Mouse (Mus musculus): ENCODE data around the gene Lemd1.

The Lemd1 gene

DNA sequence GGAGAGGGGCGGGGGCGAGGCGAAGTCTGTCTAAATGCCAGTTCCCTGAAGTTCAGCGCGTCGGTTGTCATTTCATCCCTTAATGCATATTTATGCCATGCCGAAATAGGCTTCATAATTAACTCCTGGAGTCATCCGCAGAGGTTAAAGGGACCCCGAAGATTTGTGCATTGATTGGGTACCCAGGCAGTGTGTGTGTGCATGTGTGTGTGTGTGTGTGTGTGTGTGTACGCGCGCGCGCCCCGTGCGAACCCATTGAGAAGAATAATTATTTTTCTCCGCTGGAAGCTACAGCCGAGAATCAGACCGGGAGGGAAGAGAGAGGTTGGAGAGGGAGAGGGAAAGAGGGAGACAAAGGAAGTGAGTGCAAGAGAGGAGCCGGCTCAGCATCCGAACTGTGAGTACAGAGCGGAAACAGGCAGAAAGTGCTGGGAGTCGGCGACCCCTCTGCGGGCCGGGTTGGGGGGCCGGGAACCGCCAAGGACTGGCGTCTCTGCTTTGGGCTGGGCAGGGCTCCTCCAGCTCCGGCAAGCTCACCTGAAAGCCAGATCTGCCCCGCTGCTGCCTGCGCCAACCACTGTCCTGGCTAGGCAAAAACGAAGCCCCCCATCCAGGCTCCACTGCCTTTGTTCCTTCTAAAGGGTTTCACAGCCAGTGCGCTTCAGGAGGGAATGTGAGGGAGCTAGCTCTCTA, at the start of gene Lemd1, which contains the start of gene AC124108.1:
Gene Lemd1 (plus strand): TSS at position 339 of the 693 bp plus-strand sequence.
Gene AC124108.1 (plus strand): TSS at position 365 of the 693 bp plus-strand sequence.
- in situ Hi-C loops (cut with MboI, MseI), result no loop called here

GRCm38 (mm10) chr1:132141753-132142152, 49.5 kb upstream of the Lemd1 start:
- in situ Hi-C loops (cut with MboI, MseI), result no loop called here

GRCm38 (mm10) chr1:132143079-132143478, 48.2 kb upstream of the Lemd1 start:
- in situ Hi-C loops (cut with MboI, MseI), result no loop called here

- in situ Hi-C loops (cut with MboI, MseI), result no loop called here
Observed at GRCm38 (mm10) chr1:132143730-132144129, 47.5 kb upstream of the Lemd1 start.

- in situ Hi-C loops (cut with MboI, MseI), result no loop called here
Observed at GRCm38 (mm10) chr1:132144223-132144622, 47.0 kb upstream of the Lemd1 start.

- in situ Hi-C loops (cut with MboI, MseI), result no loop called here
Observed at GRCm38 (mm10) chr1:132144837-132145236, 46.4 kb upstream of the Lemd1 start.

DNA sequence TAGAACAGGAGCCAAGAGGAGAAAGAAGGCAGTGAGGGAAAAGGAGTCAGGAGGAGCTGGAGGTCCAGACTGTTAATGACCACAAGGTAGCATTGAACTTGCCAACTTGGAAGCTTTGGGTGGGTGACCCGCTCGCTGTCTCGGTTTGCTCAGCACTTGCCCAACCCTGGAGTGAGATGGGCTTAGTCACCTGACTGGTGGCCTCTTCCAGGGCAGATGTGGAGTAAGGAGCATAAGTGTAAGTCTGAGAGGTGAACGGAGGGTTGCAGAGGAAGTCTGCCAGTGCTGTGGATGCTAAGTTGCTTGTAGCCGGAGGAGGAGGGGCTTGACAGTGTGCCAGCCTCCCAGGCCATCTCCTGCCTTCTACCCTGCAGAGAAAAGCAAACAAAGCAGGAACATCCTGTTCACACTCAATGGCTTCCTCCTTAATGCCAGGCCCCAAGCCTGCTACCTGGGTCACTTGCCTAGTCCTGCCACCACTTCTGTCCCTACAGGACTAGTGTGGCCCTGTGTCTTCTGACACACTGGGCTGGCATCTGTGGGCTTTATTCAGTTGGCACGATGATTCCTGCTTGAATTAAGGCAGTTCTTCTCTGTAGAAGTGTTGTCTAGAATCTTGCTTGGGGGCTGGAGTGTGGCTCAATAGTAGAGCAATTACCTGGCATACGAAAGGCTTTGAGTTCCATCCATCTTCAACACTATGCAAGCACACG, 45.1 kb upstream of the Lemd1 start:
- in situ Hi-C loops (cut with MboI, MseI), result no loop called here

DNA sequence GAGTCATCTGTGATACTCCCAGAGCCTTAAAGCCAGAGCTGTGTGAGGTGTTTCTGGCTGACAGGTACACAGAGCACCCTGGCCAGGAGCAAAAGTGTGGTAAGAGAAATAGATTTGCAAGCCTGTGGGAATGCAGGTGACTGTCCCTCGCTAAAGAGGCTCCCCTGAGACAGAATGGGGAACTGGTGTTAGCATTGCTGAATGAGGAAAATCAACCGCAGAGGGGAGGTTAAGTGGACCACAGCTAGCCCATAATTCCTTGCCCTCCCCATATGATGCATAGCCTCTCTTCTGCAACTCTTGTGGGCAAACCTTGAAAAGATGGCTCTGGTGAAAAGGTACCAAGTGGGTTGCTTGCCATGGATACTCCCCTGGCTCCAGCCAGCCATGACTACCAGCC, 41.8 kb upstream of the Lemd1 start:
- in situ Hi-C loops (cut with MboI, MseI), result no loop called here

GRCm38 (mm10) chr1:132150171-132150570, 41.1 kb upstream of the Lemd1 start:
- in situ Hi-C loops (cut with MboI, MseI), result no loop called here

DNA sequence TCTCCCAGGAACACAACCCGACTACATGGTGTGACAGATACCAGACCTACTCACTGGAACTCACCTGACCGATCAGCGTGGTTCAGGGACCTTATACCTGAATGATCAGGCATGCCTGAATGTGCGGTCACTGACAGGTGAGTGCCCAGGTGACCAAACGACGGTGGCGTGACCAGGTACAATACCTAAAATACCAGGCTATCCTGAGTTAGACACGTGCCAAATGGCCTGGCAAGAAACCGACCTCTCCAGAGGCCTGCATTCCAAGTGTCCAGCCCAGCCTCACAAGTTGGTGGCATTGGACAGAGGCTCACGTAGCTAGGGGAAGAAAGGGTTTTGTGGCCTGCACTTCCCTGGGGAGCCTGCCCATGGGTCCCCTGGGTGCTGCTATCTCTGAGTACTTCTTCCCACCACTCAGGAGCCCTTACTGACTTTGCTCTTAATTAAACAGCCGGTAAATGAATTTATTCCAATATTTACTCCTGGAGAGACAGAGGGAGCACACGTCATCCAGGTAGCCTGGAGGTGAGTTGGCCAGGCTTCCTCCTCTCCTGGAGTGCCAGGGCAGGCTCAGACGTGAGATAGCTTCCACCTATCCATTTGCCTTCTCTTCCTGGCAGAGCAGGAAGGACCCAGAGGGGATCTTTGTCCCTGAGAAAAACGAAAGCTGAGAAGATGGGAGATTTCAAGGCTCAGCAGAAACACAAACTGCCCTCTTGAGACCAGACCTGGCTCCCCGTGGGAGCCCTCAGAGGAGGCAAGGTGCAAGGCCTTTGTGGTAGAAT, 40.2 kb upstream of the Lemd1 start:
- in situ Hi-C loops (cut with MboI, MseI), result no loop called here

DNA sequence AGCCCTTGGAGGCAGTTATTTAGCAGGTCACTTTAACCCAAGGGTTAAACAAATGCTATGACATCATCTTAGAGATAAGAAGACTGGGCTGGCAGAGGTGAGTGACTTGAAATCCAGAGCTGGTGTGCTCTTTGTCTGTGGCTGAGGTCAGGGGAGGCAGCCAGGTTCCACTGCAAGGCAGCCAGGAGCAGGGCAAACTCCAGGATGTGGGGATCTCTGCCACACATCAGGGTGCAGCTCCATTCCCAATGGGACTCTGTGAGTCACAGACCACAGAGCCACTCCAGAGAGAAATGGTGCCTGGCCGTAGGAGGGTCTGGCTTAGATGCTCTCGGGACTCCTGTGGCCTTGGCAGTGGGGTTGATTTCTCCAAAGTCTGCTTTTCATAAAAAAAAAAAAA, 39.3 kb upstream of the Lemd1 start:
- in situ Hi-C loops (cut with MboI, MseI), result no loop called here

DNA sequence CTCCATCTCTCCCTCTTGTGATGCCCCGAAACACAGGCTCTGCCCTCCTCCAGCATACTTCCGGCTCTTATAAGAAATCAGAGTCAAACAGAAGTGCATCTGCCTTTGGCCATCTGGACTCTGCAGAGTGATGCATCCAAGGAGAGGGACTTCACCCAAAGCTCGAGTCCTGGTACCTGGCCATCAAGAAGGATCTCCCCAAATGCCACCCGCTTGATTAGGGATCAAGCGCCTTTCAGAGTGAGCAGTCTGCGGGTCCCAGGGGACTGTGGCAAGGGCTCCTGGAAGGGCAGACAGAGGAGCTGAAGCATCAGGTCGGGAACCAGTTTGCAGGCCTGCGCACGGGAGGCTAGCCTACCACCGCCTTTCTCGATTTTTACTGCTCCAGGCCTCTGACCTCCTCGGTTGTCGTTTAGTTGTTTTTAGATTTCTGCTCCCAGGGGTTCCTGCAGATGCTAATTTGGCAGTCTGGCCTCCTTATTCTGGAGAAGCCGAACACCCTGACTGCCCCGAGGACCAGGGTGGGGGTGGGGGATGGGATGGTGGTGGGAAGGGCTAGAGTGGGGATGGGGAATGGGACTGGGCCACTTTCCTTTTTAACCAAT, 38.0 kb upstream of the Lemd1 start:
- in situ Hi-C loops (cut with MboI, MseI), result no loop called here

- in situ Hi-C loops (cut with MboI, MseI), result no loop called here
Observed at GRCm38 (mm10) chr1:132153691-132154090, 37.5 kb upstream of the Lemd1 start.

- in situ Hi-C loops (cut with MboI, MseI), result loop anchor here (5.0 kb wide), 1 partner anchor 33 kb away; no protein-coding TSS in a partner anchor
Observed at GRCm38 (mm10) chr1:132155737-132156136, 35.5 kb upstream of the Lemd1 start.

GRCm38 (mm10) chr1:132157016-132157781, 34.0 kb upstream of the Lemd1 start:
- in situ Hi-C loops (cut with MboI, MseI), result loop anchor here (5.0 kb wide), 1 partner anchor 35 kb away; no protein-coding TSS in a partner anchor

DNA sequence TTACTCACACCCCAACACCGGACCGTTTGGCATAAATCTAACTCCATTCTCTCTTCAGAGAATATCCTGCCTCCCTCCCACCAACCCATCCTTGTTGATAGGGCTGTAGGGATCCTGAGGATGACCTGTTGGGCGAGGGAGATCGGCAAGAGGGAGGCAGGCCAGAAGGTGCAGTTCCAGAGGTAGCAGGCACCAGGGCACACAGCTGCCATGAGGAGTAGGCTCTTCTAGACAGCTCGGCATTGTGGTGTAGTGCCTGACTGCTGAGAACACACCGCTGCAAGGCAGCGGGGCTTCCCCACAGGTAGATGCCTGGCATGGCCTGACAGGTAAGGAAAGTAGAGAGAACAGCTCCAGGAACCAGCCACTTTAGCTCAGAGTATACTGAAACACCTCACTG, 33.4 kb upstream of the Lemd1 start:
- in situ Hi-C loops (cut with MboI, MseI), result loop anchor here (5.0 kb wide), 1 partner anchor 36 kb away; no protein-coding TSS in a partner anchor

- in situ Hi-C loops (cut with MboI, MseI), result loop anchor here (5.0 kb wide), 1 partner anchor 36 kb away; no protein-coding TSS in a partner anchor
Observed at GRCm38 (mm10) chr1:132158741-132159140, 32.5 kb upstream of the Lemd1 start.

- in situ Hi-C loops (cut with MboI, MseI), result loop anchor here (5.0 kb wide), 2 partner anchors 37 to 48 kb away; no protein-coding TSS in a partner anchor
Observed at GRCm38 (mm10) chr1:132159681-132160080, 31.6 kb upstream of the Lemd1 start.

DNA sequence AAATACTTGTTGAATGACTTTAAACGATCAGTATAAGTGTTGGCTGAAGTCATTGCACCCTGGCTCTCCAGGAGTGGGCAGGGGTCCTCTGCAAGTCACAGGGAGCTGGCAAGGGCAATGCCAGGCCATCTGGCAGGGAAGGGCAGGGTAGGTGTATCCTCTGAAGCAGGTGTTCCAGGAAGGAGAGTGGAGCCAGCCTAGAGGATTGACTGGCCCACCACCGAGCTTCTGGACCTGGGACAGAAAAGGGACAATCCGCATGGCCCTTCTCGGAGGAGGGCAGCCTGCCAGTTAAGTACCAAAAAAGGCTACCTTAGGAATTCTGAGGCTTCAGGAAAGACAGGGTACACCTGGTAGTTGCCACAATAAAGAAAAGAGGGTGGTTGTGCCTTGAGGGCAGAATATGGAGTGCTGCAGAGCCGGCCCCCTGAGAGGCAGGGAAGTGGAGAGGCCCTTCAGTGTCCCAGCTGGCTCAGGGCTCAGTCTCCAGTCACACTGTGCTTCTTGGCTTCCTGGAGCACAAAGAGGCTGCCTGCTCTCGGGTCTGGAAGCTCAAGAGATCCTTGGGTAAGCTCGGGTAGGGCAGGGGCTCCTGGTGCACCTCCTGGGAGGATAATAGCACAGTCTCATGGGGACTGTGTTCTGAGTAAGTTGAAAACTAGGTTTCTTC, 29.9 kb upstream of the Lemd1 start:
- in situ Hi-C loops (cut with MboI, MseI), result loop anchor here (5.0 kb wide), 1 partner anchor 46 kb away; no protein-coding TSS in a partner anchor

DNA sequence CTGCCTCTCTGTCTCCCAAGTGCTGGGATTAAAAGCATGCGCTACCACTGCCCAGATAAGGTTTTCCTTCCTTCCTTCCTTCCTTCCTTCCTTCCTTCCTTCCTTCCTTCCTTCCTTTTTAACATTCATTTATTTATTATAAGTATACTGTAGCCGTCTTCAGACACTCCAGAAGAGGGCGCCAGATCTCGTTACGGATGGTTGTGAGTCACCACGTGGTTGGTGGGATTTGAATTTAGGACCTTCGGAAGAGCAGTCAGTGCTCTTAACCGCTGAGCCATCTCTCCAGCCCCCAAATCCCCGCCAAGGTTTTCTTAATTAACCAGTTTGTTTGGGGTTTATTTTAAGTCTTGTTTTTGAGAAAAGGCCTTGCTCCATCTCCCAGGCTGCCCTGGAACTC, 28.6 kb upstream of the Lemd1 start:
- in situ Hi-C loops (cut with MboI, MseI), result loop anchor here (5.0 kb wide), 1 partner anchor 45 kb away; no protein-coding TSS in a partner anchor

All from regulatory T cell (primary cell).